Mouse (Mus musculus) spleen, adult 2 months (tissue): ENCODE data around the gene Malrd1.

Source experiments
- CTCF ChIP-seq: fragments of 200-500 bp; IDR thresholded peaks from 2 replicates; pipeline ENCODE4 v1.5.1; 2011; ENCODE audit warnings: mild to moderate bottlenecking, inconsistent platforms; ENCODE audit not compliant: insufficient read depth, insufficient read length, insufficient replicate concordance; ENCODE audit errors: extremely low read depth
- POLR2A ChIP-seq: fragments of 200-500 bp; IDR thresholded peaks from 2 replicates; pipeline ENCODE4 v1.6.1; 2011; ENCODE audit warnings: low read depth, low read length, inconsistent platforms

GRCm38 (mm10) chr2:15932340-15932739 is 406.1 kb downstream of the Malrd1 start:
- TF ChIP-seq POLR2A (no peak), CTCF (no peak)
